Mouse (Mus musculus) cerebellum, adult 2 months (tissue): ENCODE data around the gene Mag.

Experiments
- CTCF ChIP-seq: fragments of 200-500 bp; IDR thresholded peaks from 2 replicates; pipeline ENCODE4 v1.5.1; 2011; ENCODE audit warnings: low read depth, mild to moderate bottlenecking, control low read depth, low read length, moderate library complexity, borderline replicate concordance; ENCODE audit not compliant: insufficient read depth
- POLR2A ChIP-seq: fragments of 200-500 bp; IDR thresholded peaks from 2 replicates; pipeline ENCODE4 v1.6.1; 2011; ENCODE audit warnings: low read length, control low read depth, borderline replicate concordance; ENCODE audit not compliant: insufficient read depth

DNA sequence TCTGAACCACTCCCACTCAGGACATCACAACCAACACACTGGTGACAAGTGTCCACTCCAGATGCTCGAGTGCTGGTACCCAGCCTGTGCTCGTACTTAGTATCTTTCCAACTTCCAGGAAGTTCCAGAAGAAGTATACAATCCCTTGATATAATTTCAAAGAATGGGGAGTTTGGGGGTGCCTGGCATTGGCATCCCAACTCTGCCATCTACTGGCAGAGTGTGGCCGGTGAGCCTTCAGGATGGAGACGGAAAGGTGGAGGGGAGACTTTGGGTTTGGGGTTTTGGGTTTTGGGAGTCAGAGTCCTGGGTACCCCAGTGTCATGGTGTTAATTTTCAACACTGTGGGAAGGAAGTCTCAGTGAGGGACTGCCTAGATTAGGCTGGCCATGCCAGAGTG lies 10.6 kb downstream of the Mag start:
- TF ChIP-seq CTCF, result peak; percentile 29; the same call in 1 of the 2 replicates
- TF ChIP-seq POLR2A, result no peak
